Mouse (Mus musculus) skeletal muscle tissue, postnatal 0 days (tissue): ENCODE data around the gene Ntf3. TPM values are rescaled to one million over a fixed set of nuclear protein-coding genes. Genes with fewer than 3 reads are reported as not detected.

Experiments used
- polyA plus RNA-seq: library from polyadenylated mRNA; unstranded; fragments of >200 nt; fragmentation: Nextera tagmentation; extraction: Ambion mirVana; gene quantifications from 2 replicates; pipeline ENCODE4 v1.2.1, GENCODE M21; 2015

The Ntf3 gene
- 1.9 and 2.4 TPM in 2 replicates for polyA plus RNA-seq

GRCm38 (mm10) chr6:126166548-126167207 lies at the start of gene Ntf3:
Gene Ntf3, minus strand, starts transcription at chr6:126166910.

